16 mouse cellular contexts compared by ENCODE assay signal in the genomic region with DNA sequence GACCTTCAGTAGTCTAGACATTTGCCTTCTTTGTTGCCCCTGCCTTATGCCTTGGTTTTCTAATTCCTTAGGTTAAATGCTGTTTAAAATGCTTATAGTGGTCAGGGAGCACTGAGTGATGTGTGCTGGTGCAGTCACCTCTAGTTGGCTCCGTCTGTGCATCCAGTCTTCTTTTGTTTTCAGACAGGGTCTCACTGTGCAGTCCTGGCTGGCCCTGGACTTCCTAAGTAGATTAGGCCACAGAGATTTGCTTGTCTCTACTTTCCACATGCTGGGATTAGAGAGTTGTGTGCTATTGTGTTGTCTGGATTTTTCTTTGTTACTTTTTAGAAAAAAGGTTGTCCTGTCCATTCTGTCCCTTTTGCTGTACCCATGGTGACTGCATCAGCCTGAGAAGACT.
"Had no signal": no experiment of that assay in that cellular context is flagged by ENCODE, and none has a peak within 500 bp of the region (broad histone marks: within the 10 kb centered on the region; RNA-seq: fewer than 3 reads in every experiment).

No protein-coding gene starts in this region.

- H3K4me3 ChIP-seq: lung, embryonic 15.5 days; midbrain, embryonic 13.5 days; midbrain, embryonic 15.5 days; neural tube, embryonic 12.5 days; stomach, embryonic 15.5 days had no signal

- H3K9me3 ChIP-seq: lung, embryonic 15.5 days; megakaryocyte, embryonic 14.5 days; midbrain, embryonic 13.5 days; midbrain, embryonic 15.5 days; neural tube, embryonic 12.5 days; stomach, embryonic 15.5 days had no signal

- H3K4me2 ChIP-seq: lung, embryonic 15.5 days; midbrain, embryonic 13.5 days; midbrain, embryonic 15.5 days; neural tube, embryonic 12.5 days; stomach, embryonic 15.5 days had no signal

- H3K27me3 ChIP-seq: lung, embryonic 15.5 days; megakaryocyte, embryonic 14.5 days; midbrain, embryonic 13.5 days; midbrain, embryonic 15.5 days; neural tube, embryonic 12.5 days; stomach, embryonic 15.5 days had no signal

- H3K27ac ChIP-seq: lung, embryonic 15.5 days; macrophage; midbrain, embryonic 13.5 days; midbrain, embryonic 15.5 days; neural tube, embryonic 12.5 days; stomach, embryonic 15.5 days; stomach, postnatal 0 days had no signal

- ATAC-seq: lung, postnatal 0 days; midbrain, embryonic 13.5 days; midbrain, embryonic 15.5 days had no signal

- H3K9ac ChIP-seq: lung, embryonic 15.5 days; midbrain, embryonic 13.5 days; midbrain, embryonic 15.5 days; neural tube, embryonic 12.5 days; stomach, embryonic 15.5 days had no signal

- DNase-seq: lung, adult 2 months; lung, postnatal 14 days; lung, postnatal 36 days; right cerebral cortex, postnatal 14 days; thymus, adult 2 months; thymus, postnatal 25 days; thymus, postnatal 4 days had no signal

- H3K4me1 ChIP-seq: midbrain, embryonic 13.5 days; midbrain, embryonic 15.5 days; neural tube, embryonic 12.5 days had no signal
